Mouse (Mus musculus): ENCODE results near the gene Fam160a1.

DNA sequence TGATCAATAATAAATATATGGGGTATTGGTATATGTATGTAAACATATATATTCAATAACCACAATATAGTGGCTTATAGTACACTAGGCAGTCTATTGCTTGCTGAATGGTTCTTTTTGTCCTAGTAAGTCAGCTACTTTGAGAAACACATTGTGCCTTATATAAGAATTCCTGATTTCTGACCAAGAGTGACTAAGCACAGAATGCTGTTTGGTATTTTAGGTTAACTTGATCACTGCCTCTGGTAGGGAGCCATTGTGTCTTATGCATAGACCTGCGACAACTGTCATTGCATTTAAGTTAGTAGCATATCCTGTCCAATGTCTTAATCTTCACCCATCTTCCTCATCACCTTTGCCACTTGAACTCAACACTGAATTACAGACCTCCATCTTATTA lies 197.3 kb downstream of the Fam160a1 start:
- TF ChIP-seq CTCF (IDR thresholded peaks at IDR 0.05; ENCODE audit: low read depth) (no peak), EP300 (optimal IDR thresholded peaks at IDR 0.05) (no peak)
